Mouse (Mus musculus): Measurements from ENCODE around the gene Aebp2.

DNA sequence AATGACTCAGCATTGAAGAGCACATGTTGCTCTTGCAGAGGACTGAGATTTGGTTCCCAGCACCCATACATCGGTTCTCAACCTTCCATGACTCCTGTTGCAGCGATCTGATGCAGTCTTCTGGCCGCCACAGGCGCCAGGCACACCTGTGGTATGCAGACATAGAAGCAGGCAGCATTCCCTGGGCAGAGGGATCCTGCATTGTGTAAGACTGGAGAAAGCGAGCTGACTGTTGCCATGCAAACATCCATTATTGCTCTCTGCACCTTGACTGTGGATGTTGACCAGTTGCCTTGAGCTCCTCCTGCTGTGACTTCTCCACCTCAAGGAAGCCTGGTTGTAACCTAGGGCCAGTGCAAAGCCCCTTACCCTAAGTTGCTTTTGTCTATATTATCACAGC is 42.1 kb downstream of the Aebp2 start:
- TF ChIP-seq CTCF (IDR thresholded peaks at IDR 0.05; ENCODE audit: low read depth, low read length) (no peak), POLR2A (IDR thresholded peaks at IDR 0.05; ENCODE audit: borderline replicate concordance, low read depth, low read length) (no peak)

Data from bone marrow macrophage, adult 2 months (primary cell).